Mouse (Mus musculus) ES-E14 (cell line): ENCODE results near the gene Qars. TPM values are rescaled to one million over a fixed set of nuclear protein-coding genes. Genes with fewer than 3 reads are reported as not detected.

Experiments
- DNase-seq: peaks from one replicate; pipeline ENCODE4 v3.0.0-alpha.2; 2013; ENCODE audit warnings: low read depth, low spot score
- H3K27ac ChIP-seq: 2 replicates; pipeline ENCODE4 v1.5.1; 2012; ENCODE audit warnings: low read depth, mild to moderate bottlenecking, low read length, moderate library complexity, mixed read lengths; ENCODE audit not compliant: poor library complexity, insufficient read depth, severe bottlenecking
- H3K36me3 ChIP-seq: 2 replicates; pipeline ENCODE4 v1.6.1; 2012; ENCODE audit warnings: mild to moderate bottlenecking, low read length, moderate library complexity, mixed read lengths; ENCODE audit not compliant: control insufficient read depth, poor library complexity, insufficient read depth, severe bottlenecking
- H3K4me1 ChIP-seq, 2 experiments: fragments of 150-350 bp in 1 of 2; sonication (generic) in 1 of 2; 2 replicates each; pipeline ENCODE4 v1.6.1; 2012; ENCODE audit warnings: low read length in 2 of 2, mild to moderate bottlenecking in 1 of 2, mixed read lengths in 1 of 2; ENCODE audit not compliant: control insufficient read depth in 2 of 2, insufficient read depth in 2 of 2, poor library complexity in 1 of 2
- H3K4me3 ChIP-seq, 2 experiments: fragments of 150-350 bp in 1 of 2; sonication (generic) in 1 of 2; 2 replicates each; pipeline ENCODE4 v1.5.1; 2012; ENCODE audit warnings: low read length in 2 of 2, low read depth in 1 of 2, mild to moderate bottlenecking in 1 of 2, mixed read lengths in 1 of 2; ENCODE audit not compliant: insufficient read depth in 1 of 2, poor library complexity in 1 of 2, severe bottlenecking in 1 of 2
- H3K9ac ChIP-seq: 2 replicates; pipeline ENCODE4 v1.6.1; 2012; ENCODE audit warnings: low read depth, mild to moderate bottlenecking, low read length, mixed read lengths; ENCODE audit not compliant: poor library complexity, insufficient read depth, severe bottlenecking
- H3K9me3 ChIP-seq: fragments of 150-350 bp; sonication (generic); 2 replicates; pipeline ENCODE4 v1.6.1; 2012; ENCODE audit warnings: low read depth, mild to moderate bottlenecking, low read length; ENCODE audit not compliant: control insufficient read depth, insufficient read depth
- CHD2 ChIP-seq: IDR thresholded peaks from 2 replicates; pipeline ENCODE4 v1.6.1; 2014; ENCODE audit warnings: mild to moderate bottlenecking, low read depth, low read length, inconsistent platforms
- HCFC1 ChIP-seq: IDR thresholded peaks from 2 replicates; pipeline ENCODE4 v1.6.1; 2012; ENCODE audit warnings: low read length, inconsistent platforms, borderline replicate concordance; ENCODE audit not compliant: insufficient read depth
- MAFK ChIP-seq: IDR thresholded peaks from 2 replicates; pipeline ENCODE4 v1.6.1; 2014; ENCODE audit warnings: mild to moderate bottlenecking, low read depth, low read length, inconsistent platforms; ENCODE audit not compliant: insufficient read depth
- ZC3H11A ChIP-seq: IDR thresholded peaks from 2 replicates; pipeline ENCODE4 v1.6.1; 2012; ENCODE audit warnings: low read depth, mild to moderate bottlenecking, inconsistent platforms, low read length, borderline replicate concordance
- ZNF384 ChIP-seq: IDR thresholded peaks from 2 replicates; pipeline ENCODE4 v1.6.1; 2012; ENCODE audit warnings: low read depth, low read length, inconsistent platforms
- in situ Hi-C, 2 experiments: fragments of 600-800 bp; cut with MboI; formaldehyde crosslinking; loops; one replicate each; pipeline ENCODE4 v1.15.1; 2025; ENCODE audit warnings: low sequenced_read_pairs in 2 of 2, inconsistent platforms in 1 of 2; ENCODE audit not compliant: unreplicated experiment in 2 of 2
- total RNA-seq: library from RNA; depleted of rRNA; stranded (reverse); fragments of 300-350 nt; gene quantifications from 2 replicates; pipeline ENCODE4 v1.2.3, GENCODE M21; 2012

The Qars gene
- total RNA-seq, 1 experiment: 393 TPM

DNA sequence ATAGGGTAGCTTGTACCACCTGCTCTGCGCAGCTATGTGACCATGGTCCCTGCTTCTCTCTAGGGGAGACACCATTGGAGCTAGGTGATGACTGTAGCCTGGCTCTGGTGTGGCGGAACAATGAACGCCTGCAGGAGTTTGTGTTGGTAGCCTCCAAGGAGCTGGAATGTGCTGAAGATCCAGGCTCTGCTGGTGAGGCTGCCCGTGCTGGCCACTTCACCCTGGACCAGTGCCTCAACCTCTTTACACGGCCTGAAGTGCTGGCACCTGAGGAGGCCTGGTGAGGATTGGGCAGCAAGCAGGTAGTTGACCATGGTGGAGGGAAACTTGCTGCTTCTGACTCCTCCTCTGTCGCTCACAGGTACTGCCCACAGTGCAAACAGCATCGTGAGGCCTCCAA is 8.3 kb upstream of the Qars start:
- H3K36me3 ChIP-seq: peaks cover 75% of the 10 kb centered on the region
- no peak overlapping the region for H3K4me3 ChIP-seq
- H3K27ac ChIP-seq: no peak overlapping the region
- H3K9me3 ChIP-seq: no peaks in the 10 kb centered on the region
- no peak for TF ChIP-seq HCFC1
- no peak for TF ChIP-seq ZC3H11A
- no peak for TF ChIP-seq CHD2
- no peak for TF ChIP-seq ZNF384
- TF ChIP-seq MAFK: no peak
- no peak overlapping the region for H3K9ac ChIP-seq
- in situ Hi-C loops: no loop called here
- H3K4me1 ChIP-seq: no peaks in the 10 kb centered on the region
- DNase-seq: no peak

DNA sequence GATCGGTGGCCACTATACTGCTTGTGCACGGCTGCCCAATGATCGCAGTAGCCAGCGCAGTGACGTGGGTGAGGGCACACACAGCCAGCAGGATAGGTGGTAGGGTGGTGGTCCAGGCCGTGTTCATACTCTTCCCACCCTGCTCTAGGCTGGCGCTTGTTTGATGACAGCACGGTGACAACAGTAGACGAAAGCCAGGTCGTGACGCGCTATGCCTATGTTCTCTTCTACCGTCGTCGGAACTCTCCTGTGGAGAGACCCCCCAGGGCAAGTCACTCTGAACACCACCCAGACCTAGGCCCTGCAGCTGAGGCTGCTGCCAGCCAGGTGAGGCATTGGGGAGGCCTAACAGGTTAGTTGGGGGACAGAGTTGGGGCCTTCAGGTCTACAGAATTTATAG is 7.6 kb upstream of the Qars start:
- in situ Hi-C loops: no loop called here
- H3K9ac ChIP-seq: no peak overlapping the region
- no peaks in the 10 kb centered on the region for H3K9me3 ChIP-seq
- H3K36me3 ChIP-seq: peaks cover 68% of the 10 kb centered on the region
- no peaks in the 10 kb centered on the region for H3K4me1 ChIP-seq
- DNase-seq: no peak
- no peak overlapping the region for H3K4me3 ChIP-seq
- TF ChIP-seq ZNF384 (no peak), MAFK (no peak), CHD2 (no peak), HCFC1 (no peak), ZC3H11A (no peak)
- H3K27ac ChIP-seq: no peak overlapping the region

DNA sequence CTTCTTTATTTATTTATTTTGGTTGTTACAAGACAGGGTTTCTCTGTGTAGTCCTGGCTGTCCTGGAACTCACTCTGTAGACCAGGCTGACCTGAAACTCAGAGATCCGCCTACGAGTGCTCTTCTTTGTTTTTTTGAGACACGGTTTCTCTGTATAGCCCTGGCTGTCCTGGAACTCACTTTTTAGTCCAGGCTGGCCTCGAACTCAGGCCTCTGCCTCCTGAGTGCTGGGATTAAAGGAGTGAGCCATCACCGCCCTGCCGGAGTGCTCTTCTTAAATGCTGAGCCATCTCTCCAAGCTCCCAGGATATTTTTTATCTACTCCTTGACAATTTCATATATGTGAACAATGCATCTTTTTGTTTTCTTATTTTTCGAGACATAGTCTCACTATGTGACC is 605 bp upstream of the Qars start:
- Histone ChIP-seq H3K4me3 (no peak overlapping the region), H3K9ac (no peak overlapping the region), H3K36me3 (peaks cover 22% of the 10 kb centered on the region), H3K4me1 (no peaks in the 10 kb centered on the region), H3K9me3 (no peaks in the 10 kb centered on the region), H3K27ac (no peak overlapping the region)
- TF ChIP-seq HCFC1 (no peak), ZNF384 (no peak), ZC3H11A (no peak), MAFK (no peak), CHD2 (no peak)
- in situ Hi-C loops: no loop called here
- DNase-seq: no peak

DNA sequence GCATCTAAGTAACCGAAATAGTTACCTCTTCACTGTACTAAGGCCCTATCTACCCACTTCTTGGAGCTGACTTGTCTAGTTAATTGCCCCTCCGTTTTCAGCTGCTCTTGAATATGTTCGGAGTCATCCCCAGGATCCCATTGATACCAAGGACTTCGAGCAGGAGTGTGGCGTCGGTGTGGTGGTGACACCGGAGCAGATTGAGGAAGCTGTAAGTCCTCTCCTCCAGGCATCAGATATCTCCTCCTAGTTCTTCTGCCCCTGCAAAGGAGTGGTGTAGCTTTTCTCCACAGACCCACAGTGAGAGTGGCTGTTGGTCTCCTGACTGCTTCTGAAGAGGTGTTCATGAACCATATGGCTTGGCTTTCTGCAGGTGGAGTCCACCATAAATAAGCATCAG is 1.3 kb downstream of the Qars start:
- TF ChIP-seq ZC3H11A: no peak
- TF ChIP-seq CHD2: no peak
- TF ChIP-seq ZNF384: no peak
- no peak for TF ChIP-seq MAFK
- peak overlapping the region; percentile 90; the same call in 1 of the 2 replicates for H3K9ac ChIP-seq

DNA sequence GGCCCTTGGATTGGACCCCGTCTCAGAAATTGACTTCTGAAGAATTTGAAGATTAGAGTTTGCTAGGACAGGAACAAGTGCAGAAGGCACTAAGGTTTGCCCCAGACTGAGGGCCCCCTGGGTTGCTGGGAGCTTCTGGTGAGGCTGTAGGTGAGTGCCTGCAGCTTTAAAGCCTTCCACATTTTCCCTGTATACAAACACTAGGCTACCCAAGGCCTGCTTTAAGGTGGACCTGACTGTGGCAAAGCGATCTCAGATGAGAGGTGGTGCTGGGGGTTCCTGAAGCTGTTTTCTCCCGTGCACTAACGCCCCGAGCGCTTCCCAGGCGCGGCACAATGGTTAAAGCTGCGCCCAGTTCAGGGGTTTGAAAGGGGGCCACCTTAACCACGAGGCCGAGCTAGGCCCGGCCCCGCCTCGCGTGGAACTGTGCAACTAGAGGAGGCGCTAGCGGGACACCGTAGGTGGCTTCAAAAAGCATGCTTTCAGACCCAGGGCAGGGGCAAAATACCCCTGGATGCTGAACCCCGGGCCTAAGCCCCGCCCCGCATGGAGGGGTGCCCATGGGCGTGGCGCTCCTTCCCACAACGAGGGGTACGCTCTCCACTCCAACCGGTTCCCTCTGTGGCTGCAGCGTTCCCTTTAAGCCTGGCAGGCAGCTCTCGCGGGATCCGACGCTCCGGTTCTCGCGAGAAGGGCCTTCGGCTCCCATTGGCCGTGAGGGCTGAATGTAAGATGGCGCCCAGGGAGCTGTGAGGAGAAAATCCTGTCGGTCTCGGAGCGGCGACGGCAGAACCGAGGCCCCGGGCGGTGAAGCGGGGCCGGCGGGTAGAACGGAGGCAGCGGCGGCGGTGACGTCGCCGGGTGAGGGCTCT is 9.1 kb downstream of the Qars start, which contains the start of gene Qrich1:
Gene Qrich1, plus strand, starts transcription at position 427 of the 872 bp plus-strand sequence.
- Histone ChIP-seq H3K36me3 (peaks cover 25% of the 10 kb centered on the region), H3K9me3 (no peaks in the 10 kb centered on the region), H3K4me1 (peaks cover 0 to 5% of the 10 kb centered on the region in 2 experiments; a peak in 2 of 4 replicates), H3K4me3 (peak within 1 kb of the TSS; percentile 92 to 97), H3K27ac (peak within 1 kb of the TSS; percentile 99), H3K9ac (peak within 1 kb of the TSS; percentile 99)
- in situ Hi-C loops: no loop called here
- TF ChIP-seq ZNF384 (no peak), HCFC1 (no peak; the same call in 1 of the 2 replicates), CHD2 (peak; percentile 100), MAFK (no peak), ZC3H11A (no peak)
- DNase-seq: peak; percentile 96

More for the DNA sequence above, 1.3 kb downstream of the Qars start:
- H3K27ac ChIP-seq: no peak overlapping the region
- peaks cover 35% of the 10 kb centered on the region for H3K36me3 ChIP-seq
- H3K9me3 ChIP-seq: no peaks in the 10 kb centered on the region
- H3K4me3 ChIP-seq: peak overlapping the region; percentile 88 to 90
- no peak for DNase-seq
- no peaks in the 10 kb centered on the region for H3K4me1 ChIP-seq
- in situ Hi-C loops: no loop called here
